Mouse (Mus musculus) intestine, embryonic 16.5 days (tissue): ENCODE measurements at regions not wholly inside any gene's neighbourhood (a gene's known extent, or its start where the extent isn't known, plus 50 kb on each side); places are given as distances from the start of the nearest gene placed in this dataset.

ENCODE experiments used
- ATAC-seq: fragments of 200-750 bp; cut with Nextera tagmentation; 2 replicates; pipeline ENCODE4 v1.8.0; 2017; ENCODE audit warnings: moderate TSS enrichment, moderate library complexity
- H3K27ac ChIP-seq: fragments of 300-500 bp; sonication (generic); 2 replicates; pipeline ENCODE4 v1.5.1; 2014; ENCODE audit warnings: mild to moderate bottlenecking, low read length
- H3K27me3 ChIP-seq: fragments of 300-500 bp; sonication (generic); replicated peaks from 2 replicates; pipeline ENCODE4 v1.6.1; 2014; ENCODE audit warnings: low read length, control low read depth, mixed read lengths; ENCODE audit not compliant: control insufficient read depth, insufficient read depth
- H3K36me3 ChIP-seq: fragments of 300-500 bp; sonication (generic); 2 replicates; pipeline ENCODE4 v1.6.1; 2014; ENCODE audit warnings: low read length, control low read depth; ENCODE audit not compliant: control insufficient read depth, insufficient read depth
- H3K4me1 ChIP-seq: fragments of 300-500 bp; sonication (generic); 2 replicates; pipeline ENCODE4 v1.6.1; 2014; ENCODE audit warnings: low read length, control low read depth, mixed read lengths; ENCODE audit not compliant: control insufficient read depth, insufficient read depth
- H3K4me2 ChIP-seq: fragments of 300-500 bp; sonication (generic); 2 replicates; pipeline ENCODE4 v1.6.1; 2014; ENCODE audit warnings: low read depth, low read length, control low read depth
- H3K4me3 ChIP-seq: fragments of 300-500 bp; sonication (generic); 2 replicates; pipeline ENCODE4 v1.5.1; 2014; ENCODE audit warnings: mild to moderate bottlenecking, low read length
- H3K9ac ChIP-seq: fragments of 300-500 bp; sonication (generic); 2 replicates; pipeline ENCODE4 v1.6.1; 2014; ENCODE audit warnings: low read depth, low read length
- H3K9me3 ChIP-seq: fragments of 300-500 bp; sonication (generic); 2 replicates; pipeline ENCODE4 v1.6.1; 2016; ENCODE audit warnings: low read length, control low read depth; ENCODE audit not compliant: control insufficient read depth
- WGBS: fragments of 180-500 bp; shearing (Covaris S2); extraction: QIAGEN DNeasy Blood & Tissue Kit; methylation state at CpG from one replicate; pipeline ENCODE4 v1.1.7; 2014; 5-methylcytosine and 5-hydroxymethylcytosine counted together

- no peak overlapping the region for H3K9ac ChIP-seq
- H3K4me2 ChIP-seq, result no peak overlapping the region
- H3K4me3 ChIP-seq, result no peak overlapping the region
- no peaks in the 10 kb centered on the region for H3K36me3 ChIP-seq
- ATAC-seq, result peak; percentile 78
- 0 out of 2 replicates have a peak overlapping the region, but pooled peaks have one; percentile 7 for H3K27ac ChIP-seq
- peaks cover 17% of the 10 kb centered on the region for H3K4me1 ChIP-seq
- no peaks in the 10 kb centered on the region for H3K9me3 ChIP-seq
- no peaks in the 10 kb centered on the region for H3K27me3 ChIP-seq
- WGBS, result 23% methylated on average over 6 of the region's 6 CpGs
Measured at GRCm38 (mm10) chr4:105282681-105283462, 125.7 kb downstream of the Plpp3 start.

- no peaks in the 10 kb centered on the region for H3K27me3 ChIP-seq
- ATAC-seq, result no peak
- H3K9ac ChIP-seq, result no peak overlapping the region
- no peaks in the 10 kb centered on the region for H3K36me3 ChIP-seq
- peaks cover 17% of the 10 kb centered on the region for H3K4me1 ChIP-seq
- no peak overlapping the region for H3K4me2 ChIP-seq
- WGBS, result 97% methylated on average over 5 of the region's 5 CpGs
- no peaks in the 10 kb centered on the region for H3K9me3 ChIP-seq
- H3K4me3 ChIP-seq, result no peak overlapping the region
- no peak overlapping the region for H3K27ac ChIP-seq
Measured at GRCm38 (mm10) chr4:105285431-105286013, 128.4 kb downstream of the Plpp3 start.

- Histone ChIP-seq H3K4me3 (no peak overlapping the region), H3K27ac (peak overlapping the region; percentile 25; the same call in 1 of the 2 replicates), H3K4me1 (peaks cover 17% of the 10 kb centered on the region), H3K4me2 (no peak overlapping the region), H3K9ac (no peak overlapping the region), H3K27me3 (no peaks in the 10 kb centered on the region), H3K9me3 (no peaks in the 10 kb centered on the region), H3K36me3 (no peaks in the 10 kb centered on the region)
- WGBS, result 56% methylated on average over 6 of the region's 6 CpGs
- ATAC-seq, result no peak
Measured at GRCm38 (mm10) chr4:105286299-105286698, 129.2 kb downstream of the Plpp3 start.

- no peak for ATAC-seq
- H3K9me3 ChIP-seq, result no peaks in the 10 kb centered on the region
- WGBS, result 48% methylated on average over 10 of the region's 10 CpGs
- H3K27me3 ChIP-seq, result no peaks in the 10 kb centered on the region
- no peak overlapping the region for H3K4me2 ChIP-seq
- H3K9ac ChIP-seq, result no peak overlapping the region
- 0 out of 2 replicates have a peak overlapping the region, but pooled peaks have one; percentile 25 for H3K27ac ChIP-seq
- no peak overlapping the region for H3K4me3 ChIP-seq
- no peaks in the 10 kb centered on the region for H3K36me3 ChIP-seq
- H3K4me1 ChIP-seq, result peaks cover 17% of the 10 kb centered on the region
Measured at GRCm38 (mm10) chr4:105286809-105287208, 129.7 kb downstream of the Plpp3 start.

- Histone ChIP-seq H3K9me3 (no peaks in the 10 kb centered on the region), H3K36me3 (no peaks in the 10 kb centered on the region), H3K4me3 (no peak overlapping the region), H3K4me2 (no peak overlapping the region), H3K27ac (no peak overlapping the region), H3K4me1 (peaks cover 16% of the 10 kb centered on the region), H3K9ac (no peak overlapping the region), H3K27me3 (no peaks in the 10 kb centered on the region)
- 71% methylated on average over 7 of the region's 7 CpGs for WGBS
- ATAC-seq, result no peak
Measured at GRCm38 (mm10) chr4:105287419-105287818, 130.3 kb downstream of the Plpp3 start.

- Histone ChIP-seq H3K4me3 (no peak overlapping the region), H3K4me2 (no peak overlapping the region), H3K27ac (no peak overlapping the region), H3K27me3 (no peaks in the 10 kb centered on the region), H3K4me1 (peaks cover 5% of the 10 kb centered on the region), H3K36me3 (no peaks in the 10 kb centered on the region), H3K9me3 (no peaks in the 10 kb centered on the region), H3K9ac (no peak overlapping the region)
- 50% methylated on average over 4 of the region's 4 CpGs for WGBS
- ATAC-seq, result peak; percentile 60
Measured at GRCm38 (mm10) chr4:105289635-105290034, 132.5 kb downstream of the Plpp3 start.

GRCm38 (mm10) chr4:105290847-105291475 is 133.8 kb downstream of the Plpp3 start:
- 50% methylated on average over 11 of the region's 11 CpGs for WGBS
- Histone ChIP-seq H3K27me3 (no peaks in the 10 kb centered on the region), H3K4me2 (no peak overlapping the region), H3K4me3 (no peak overlapping the region), H3K4me1 (peaks cover 5% of the 10 kb centered on the region), H3K36me3 (no peaks in the 10 kb centered on the region), H3K9me3 (no peaks in the 10 kb centered on the region), H3K27ac (no peak overlapping the region), H3K9ac (no peak overlapping the region)
- ATAC-seq, result no peak

GRCm38 (mm10) chr4:105291503-105291902 is 134.4 kb downstream of the Plpp3 start:
- ATAC-seq, result no peak
- 22% methylated on average over 1 of the region's 1 CpGs for WGBS
- no peak overlapping the region for H3K4me3 ChIP-seq

GRCm38 (mm10) chr4:105299358-105299757 is 142.2 kb downstream of the Plpp3 start:
- no peaks in the 10 kb centered on the region for H3K4me1 ChIP-seq
- H3K9ac ChIP-seq, result no peak overlapping the region
- H3K27ac ChIP-seq, result no peak overlapping the region
- no peak for ATAC-seq
- WGBS, result 95% methylated on average over 6 of the region's 6 CpGs
- no peak overlapping the region for H3K4me3 ChIP-seq
- no peaks in the 10 kb centered on the region for H3K36me3 ChIP-seq
- H3K27me3 ChIP-seq, result no peaks in the 10 kb centered on the region
- no peaks in the 10 kb centered on the region for H3K9me3 ChIP-seq
- no peak overlapping the region for H3K4me2 ChIP-seq

More at GRCm38 (mm10) chr4:105291503-105291902, 134.4 kb downstream of the Plpp3 start:
- H3K27me3 ChIP-seq, result no peaks in the 10 kb centered on the region
- H3K9ac ChIP-seq, result no peak overlapping the region
- H3K36me3 ChIP-seq, result no peaks in the 10 kb centered on the region
- H3K4me2 ChIP-seq, result no peak overlapping the region
- no peak overlapping the region; the same call in 1 of the 2 replicates for H3K27ac ChIP-seq
- peaks cover 5% of the 10 kb centered on the region for H3K4me1 ChIP-seq
- H3K9me3 ChIP-seq, result no peaks in the 10 kb centered on the region
